Mouse (Mus musculus) megakaryocyte, adult 5-6 weeks (primary cell): ENCODE data around the gene Ms4a4a. TPM values are rescaled to one million over a fixed set of nuclear protein-coding genes. Genes with fewer than 3 reads are reported as not detected.
"Not testable (repeated sequence)": the region's sequence is repeated elsewhere in the genome, so short reads cannot be mapped to it uniquely, and the experiment has no call there.

Source experiments
- ATAC-seq: 2 replicates; pipeline ENCODE4 v1.8.0; 2016; ENCODE audit warnings: mild to moderate bottlenecking, inconsistent platforms; ENCODE audit not compliant: poor library complexity, severe bottlenecking
- total RNA-seq, 2 experiments: library from RNA; stranded (forward) in 1 of 2; stranded (reverse) in 1 of 2; fragments of 153-499, 151-499 nt in 1 of 2; fragments of 221-1000, 200-1000 nt in 1 of 2; gene quantifications; 2 replicates each; pipeline versions ENCODE4 v1.2.3 to v1.2.4; 2015 to 2017

Gene Ms4a4a
- total RNA-seq (2015) (35.8 and 41.7 TPM in 2 replicates), total RNA-seq (2017) (6.0 and 7.4 TPM in 2 replicates)

DNA sequence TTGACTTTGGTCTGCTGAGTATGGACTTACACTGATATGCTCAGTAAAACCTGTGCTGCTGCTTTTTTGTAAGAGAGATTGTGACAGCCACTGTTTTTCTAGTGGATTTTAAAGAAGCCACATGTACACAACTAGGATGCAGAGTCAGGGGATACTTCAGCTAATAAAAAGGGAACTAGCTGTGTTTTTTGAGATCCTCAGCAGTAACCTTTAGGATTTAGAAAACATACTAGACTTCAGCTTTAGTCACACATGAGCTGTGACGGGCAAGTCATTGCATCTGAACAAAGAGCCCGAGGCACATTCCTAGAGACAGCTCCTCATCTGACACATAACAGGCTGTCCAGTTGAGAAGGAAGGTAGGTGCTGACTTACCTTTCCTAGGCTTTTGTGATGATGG lies at the start of gene Ms4a4a:
Ms4a4a (plus strand) TSS at position 251 of the 400 bp plus-strand sequence.
- no peak; the same call in 1 of the 2 replicates for ATAC-seq

DNA sequence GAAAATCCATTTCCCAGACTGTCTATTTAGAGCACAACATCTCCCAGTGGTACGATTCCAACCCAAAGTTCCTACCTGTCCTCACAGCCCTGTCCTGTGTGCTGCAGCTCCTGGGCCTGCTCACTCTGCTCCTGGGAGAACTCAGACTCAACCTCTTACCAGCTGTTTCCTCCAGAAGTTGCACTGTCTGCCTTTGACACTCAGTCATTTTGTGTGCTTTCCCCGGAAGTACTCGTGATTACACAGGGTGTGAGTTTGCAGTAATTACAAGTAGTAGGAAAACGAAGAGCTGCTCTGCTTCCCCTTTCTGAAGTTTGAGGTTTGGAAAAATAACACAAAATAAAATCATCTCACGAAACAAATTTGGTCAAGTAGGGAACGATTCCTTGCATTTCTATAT lies 39.4 kb upstream of the Ms4a4a start, which contains the start of gene Ms4a7:
Ms4a7 (minus strand) TSS at position 215 of the 400 bp plus-strand sequence.
- ATAC-seq, result peak; percentile 77

DNA sequence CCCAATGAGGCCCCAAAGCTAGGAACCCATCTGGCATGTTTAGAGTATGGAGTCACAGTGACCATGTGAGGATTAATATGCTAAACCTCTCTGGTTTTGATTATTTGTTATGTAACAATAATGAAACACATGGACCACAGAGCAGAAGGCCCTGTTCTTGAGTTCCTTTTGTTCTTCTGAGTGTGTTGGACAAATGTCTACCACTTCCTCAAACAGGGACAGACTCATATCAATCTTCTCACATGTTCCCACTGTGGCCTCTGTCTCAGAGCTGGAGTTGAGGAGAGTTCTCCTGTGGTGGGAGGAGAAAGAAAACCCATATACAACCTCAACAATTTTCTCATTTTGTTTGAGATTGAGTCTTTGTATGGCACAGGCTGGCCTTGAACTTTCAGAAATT lies 32.2 kb upstream of the Ms4a4a start:
- peak; percentile 51; the same call in 1 of the 2 replicates for ATAC-seq

DNA sequence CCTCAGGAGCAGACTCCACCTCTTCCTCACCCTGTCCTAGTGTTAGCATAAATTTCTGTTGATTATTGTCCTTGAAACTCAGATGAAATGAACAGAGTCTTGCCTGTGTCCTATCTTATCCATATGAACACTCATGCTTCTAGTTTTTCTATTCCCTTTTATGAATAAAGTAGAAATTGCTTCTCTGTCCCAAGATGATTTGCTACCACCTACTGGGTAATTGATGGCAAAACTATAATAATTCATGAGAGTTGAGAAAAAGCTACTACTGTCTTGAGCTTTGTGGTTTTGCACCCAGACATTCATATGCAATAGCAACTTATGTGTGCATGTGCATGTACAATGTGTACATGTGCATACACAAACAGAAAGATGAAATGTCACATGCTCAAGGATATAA lies 31.3 kb upstream of the Ms4a4a start:
- ATAC-seq, result no peak

DNA sequence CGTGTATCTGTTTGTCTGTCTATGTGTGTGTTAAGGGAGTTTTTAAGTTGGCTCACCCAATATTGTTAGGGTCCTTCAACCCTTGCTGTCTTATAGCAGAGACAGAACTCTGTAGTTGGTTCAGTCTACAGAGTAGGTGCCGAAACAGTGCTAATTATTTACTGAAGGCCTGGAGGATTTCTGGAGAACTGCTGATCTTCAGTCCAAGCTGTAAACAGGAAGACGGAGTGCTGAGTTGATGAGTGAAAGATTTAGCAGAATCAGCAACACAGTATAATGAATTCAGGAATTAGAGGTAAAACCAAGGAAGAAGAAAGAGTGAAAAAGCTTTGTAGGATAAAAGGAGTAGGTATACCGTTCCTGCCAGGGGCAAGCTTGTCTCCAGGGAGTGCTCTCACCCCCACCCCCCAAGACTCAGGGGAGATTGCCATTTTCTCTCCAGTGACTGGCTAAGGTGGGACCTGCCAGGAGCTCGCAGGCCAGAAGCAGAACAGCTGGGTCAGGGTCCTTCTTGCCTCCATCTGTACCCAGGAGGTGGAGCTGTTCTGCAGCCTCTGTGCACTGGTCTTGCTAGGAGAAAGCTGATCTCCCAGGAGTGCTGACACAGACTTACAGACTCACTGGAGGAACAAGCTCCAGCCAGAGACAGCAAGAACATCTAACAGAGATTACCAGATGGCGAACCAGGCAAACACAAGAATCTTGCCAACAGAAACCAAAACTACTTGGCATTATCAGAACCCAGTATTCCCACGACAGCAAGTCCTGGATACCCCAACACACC lies 25.4 kb upstream of the Ms4a4a start:
- ATAC-seq, result no peak

DNA sequence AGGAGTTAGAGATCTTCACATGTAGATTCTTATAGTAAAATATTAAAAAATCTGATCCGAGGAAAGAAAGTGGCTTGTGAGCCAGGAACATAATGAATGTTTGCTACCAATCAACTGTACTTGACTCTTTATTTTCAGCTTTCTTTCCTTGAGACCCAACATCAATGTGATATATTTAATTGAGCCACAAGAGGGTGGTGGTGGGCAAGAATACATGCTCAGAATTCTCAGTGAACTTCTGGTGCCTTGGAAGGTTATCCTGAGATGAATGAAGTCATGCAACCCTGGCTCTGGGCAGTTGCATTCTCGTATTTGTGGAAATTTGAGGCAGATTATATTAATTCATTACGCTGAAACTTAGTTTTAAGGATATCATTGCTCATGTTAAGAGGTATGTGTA lies 23.4 kb upstream of the Ms4a4a start:
- ATAC-seq, result no peak

DNA sequence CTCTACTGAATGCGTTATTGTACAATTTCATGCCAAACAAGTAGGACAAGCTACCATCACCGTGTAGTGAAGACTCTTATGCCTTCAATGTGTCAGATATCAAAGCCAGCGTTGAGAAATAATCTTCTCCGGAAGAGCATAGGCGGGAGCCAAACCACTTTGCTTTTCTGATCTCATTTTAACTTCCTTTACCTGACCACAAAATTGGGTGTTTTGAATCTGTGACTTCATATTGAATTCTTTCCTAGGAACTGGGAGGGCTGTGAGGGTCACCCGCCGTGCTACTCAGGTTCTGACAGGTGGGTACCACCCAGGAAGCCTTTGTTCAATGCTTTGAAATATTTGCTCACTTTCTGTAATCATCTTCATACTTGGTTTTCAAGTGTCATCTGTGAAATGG lies 19.6 kb upstream of the Ms4a4a start:
- peak; percentile 74 for ATAC-seq

DNA sequence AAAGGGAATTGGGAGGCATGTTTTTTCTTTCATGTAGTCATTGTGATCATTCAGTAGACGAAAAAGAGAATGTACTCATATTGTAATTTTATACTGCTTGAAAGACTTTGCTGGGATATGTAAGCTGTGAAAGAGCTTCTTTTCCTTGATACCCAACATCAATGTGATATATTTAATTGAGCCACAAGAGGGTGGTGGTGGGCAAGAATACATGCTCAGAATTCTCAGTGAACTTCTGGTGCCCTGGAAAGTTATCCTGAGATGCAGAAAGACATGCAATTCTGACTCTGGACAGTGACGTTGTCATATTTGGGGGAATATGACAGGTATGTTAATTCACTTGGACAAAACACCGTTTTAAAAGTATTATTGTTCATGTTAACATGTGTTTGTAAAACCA lies 15.2 kb upstream of the Ms4a4a start:
- no peak; the same call in 1 of the 2 replicates for ATAC-seq

DNA sequence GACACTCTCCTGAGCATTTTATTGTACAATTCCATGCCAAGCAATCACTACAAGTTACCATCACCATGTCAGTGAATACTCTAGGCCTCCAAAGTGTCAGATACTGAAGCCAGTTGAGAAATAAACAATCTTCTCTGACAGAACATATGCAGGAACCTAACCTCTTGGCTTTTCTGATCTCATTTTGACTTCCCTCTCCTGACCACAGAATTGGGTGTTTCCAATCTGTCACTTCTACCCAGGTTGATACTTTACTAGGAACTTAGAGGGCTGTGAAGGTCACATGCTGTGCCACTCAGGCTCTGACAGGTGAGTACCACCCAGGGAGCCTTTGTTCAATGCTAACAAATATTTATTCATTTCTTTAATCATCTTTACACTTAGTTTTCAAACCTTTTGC lies 13.3 kb upstream of the Ms4a4a start:
- peak; percentile 47; the same call in 1 of the 2 replicates for ATAC-seq

DNA sequence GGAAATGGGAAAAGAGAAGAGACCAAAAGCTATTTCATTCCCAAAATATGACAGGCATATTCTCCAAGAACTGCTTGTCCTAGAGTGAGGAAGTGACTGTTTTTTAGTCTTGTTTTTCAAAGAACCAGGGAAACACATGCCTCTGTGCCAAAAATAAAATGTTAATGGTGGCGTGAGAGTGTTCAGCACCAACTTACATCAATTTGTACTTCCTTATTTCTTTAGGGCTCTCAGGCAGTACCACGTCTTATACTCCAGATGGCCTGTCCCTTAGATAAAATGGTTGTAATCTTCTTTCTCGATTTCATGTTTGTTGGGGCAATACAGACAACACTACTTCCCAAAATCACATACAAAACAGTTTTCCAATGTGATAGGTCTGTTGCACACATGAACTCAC lies 7.0 kb upstream of the Ms4a4a start:
- ATAC-seq, result no peak; the same call in 1 of the 2 replicates

DNA sequence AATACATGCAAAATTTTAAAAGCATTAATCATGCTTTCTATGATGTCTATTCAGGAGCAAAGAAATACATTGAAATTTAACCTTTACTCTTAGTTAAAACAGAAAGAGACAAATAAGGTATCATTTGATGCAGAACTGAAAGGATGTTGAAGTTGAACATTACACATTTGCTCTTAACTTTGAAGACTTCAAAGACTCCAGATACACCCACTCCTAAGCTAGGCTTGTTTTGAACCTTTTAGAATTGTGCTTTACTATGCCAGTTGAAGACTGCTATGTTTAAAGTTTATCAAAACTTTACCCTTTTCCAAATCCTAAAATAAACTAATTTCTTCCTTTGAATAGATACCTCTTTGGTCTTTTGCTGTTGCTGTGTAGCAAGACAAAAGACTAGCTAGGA lies 4.1 kb upstream of the Ms4a4a start:
- no peak for ATAC-seq

DNA sequence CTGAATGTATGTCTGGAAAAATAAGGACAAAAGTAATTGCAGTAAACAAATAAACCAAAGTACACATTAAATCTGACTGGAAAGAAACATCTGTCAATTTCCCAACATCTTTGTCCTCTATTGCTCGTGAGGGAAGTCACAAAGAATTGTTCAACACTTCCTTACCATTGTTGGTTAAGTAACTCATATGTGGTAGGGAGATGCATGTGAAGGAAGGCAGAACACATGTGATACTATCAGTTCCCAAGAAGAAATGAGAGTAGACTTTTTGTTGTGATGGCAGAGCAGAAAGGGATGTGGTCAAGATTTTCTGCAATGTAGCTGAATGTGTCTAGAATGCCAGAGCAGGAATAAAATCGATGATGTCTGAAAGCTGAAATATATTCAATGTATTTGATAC lies 1.1 kb downstream of the Ms4a4a start:
- peak; percentile 71 for ATAC-seq

DNA sequence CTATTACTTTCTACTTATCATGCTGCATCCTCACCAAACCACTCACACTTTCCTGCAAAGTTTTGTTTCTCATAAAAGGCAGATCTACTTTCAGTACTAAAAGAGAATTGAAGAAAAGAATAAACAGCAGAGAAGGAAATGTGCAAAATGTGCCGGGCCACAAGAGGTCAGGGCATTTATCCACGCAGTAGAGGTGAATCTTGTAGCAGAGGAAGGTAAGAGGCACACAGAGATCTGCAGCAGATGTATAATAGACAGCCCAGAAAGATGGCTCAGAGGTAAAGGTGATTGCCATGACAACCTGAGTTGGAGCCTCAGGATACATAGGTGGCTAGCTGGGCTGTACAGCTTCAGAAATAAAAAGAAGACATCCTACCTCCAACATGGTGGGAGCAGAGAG lies 11.8 kb downstream of the Ms4a4a start:
- no peak for ATAC-seq

DNA sequence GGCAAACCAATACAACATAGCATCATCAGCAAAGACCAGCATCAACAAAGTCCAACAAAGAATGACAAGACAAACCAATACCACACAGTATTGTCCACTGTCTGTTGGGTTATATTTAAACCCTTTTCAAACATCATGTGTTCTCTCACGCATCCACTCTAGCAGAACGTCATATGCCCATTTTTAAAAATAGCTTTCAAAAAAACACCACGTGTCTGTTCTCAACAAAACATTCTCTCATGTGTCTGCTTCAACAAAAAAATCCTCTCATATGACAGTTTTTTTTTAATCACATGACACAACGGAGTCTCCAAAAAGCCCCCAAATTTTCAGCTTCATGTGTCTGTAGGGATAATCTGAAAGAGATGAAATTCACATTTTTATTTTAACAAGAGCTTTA lies 12.4 kb downstream of the Ms4a4a start:
- ATAC-seq, result no peak

DNA sequence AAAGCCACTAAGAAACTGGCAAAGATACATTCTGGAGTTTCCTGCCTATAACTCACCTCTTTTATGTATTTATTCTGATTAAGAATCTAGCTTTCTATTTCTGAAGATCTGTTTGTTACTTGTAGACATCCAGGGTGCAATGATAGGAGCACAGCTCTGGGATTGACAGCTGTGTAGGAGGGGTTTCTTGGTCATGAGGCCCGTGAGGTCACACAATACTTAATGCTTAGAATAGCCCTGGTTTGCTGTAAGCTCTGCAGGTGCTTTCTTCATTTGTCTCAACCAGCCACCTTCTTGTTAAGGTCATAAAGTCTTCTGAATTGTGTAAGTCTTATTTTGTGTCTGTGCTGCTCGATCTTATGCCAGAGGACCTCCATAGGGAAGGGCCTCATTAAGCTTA lies 13.6 kb downstream of the Ms4a4a start:
- ATAC-seq, result no peak

DNA sequence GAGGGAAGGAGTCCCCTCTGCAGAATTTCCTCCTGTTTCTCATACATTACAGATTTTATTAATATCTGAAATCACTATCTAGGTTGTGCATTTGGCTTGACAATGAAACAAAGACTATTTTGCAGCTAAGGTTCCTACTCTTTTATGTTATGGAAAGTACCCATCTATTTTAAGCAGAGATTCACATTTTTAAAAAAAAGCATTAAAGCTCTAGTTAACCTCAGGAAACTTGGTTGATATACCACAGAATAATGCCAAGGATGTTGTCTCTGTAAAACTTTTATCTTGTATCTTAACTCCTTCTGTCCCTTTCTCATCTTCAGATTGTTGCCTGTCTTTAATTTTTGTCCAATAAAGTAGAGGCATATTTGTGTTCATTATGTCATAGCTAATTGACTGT lies 20.4 kb downstream of the Ms4a4a start:
- ATAC-seq, result no peak

DNA sequence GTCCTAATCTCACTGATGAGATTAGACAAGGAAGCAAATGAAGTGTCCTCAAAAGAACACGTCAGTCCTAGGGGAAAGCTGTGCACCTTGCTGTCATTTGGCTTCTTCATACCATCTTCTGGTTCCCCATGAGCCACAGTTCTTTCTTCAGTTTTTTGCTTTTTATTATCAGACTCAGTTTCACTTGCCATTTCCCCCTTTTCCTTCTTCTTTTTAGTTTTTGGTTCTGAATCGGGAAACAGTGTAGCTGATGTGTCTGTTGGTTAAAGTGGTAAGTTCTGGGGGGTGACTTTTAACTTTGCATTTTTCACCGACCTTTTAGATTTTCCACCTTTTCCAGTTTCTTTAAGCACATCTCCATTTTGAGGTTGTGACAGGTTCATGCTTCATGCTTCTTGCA lies 29.2 kb downstream of the Ms4a4a start, which contains the start of gene Ms4a4c:
Ms4a4c (plus strand) TSS at position 244 of the 400 bp plus-strand sequence.
- peak; percentile 27; the same call in 1 of the 2 replicates for ATAC-seq

DNA sequence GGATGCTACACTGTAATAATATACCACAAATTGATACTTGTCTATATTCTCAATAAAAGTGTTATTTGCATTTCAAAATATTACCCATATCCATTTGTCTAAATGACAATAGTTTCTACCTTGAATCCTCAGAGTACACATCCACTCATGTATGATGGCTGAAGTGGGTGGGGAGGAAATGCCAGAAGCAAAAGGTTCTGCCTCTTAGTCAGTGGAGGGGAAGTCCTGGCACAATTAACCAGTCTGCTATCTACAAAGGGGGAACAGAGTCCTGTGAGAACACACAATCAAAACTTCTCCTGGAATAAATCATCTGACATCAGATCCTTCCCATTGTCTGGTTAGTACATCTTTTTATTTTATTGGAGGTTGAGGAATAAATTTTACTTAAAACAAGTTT lies 32.1 kb downstream of the Ms4a4a start:
- no peak for ATAC-seq

DNA sequence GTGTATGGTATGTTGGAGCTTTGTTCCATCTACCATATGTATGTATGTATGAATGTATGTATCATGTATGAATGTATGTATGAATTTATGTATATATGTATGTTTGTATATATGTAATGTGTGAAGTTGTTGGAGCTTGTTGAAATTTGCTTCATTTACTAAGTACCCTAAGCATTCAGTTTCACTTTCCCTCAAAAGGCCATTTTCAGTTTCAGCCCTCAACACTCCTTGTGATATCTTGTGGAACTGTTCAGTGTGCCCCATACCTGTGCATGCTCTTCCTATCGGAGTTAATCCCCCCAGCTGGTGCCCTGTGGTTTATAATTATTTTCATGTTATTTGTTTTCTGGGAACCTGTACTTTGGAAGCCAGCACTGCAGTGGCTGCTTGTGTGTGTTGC lies 33.3 kb downstream of the Ms4a4a start:
- no peak for ATAC-seq

DNA sequence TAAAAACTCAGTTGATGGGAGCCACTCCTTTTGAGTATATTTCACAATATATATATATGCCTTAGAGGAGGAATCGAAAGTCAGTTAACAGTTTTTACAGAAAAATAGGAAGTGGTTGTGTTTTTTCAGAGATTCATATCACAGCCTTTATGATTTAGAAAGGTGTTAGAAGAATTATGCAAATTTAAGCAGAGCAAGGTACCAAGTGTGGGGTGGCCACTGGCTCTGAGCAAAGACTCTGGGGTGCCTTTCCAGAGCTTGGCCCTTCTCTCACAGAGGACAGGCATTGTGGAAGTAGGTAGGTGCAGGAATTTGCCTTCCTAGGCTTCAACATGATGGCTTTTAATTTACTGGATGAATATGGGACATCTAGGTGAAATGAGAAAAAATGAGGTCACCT lies 36.3 kb downstream of the Ms4a4a start:
- ATAC-seq, result peak; percentile 60

DNA sequence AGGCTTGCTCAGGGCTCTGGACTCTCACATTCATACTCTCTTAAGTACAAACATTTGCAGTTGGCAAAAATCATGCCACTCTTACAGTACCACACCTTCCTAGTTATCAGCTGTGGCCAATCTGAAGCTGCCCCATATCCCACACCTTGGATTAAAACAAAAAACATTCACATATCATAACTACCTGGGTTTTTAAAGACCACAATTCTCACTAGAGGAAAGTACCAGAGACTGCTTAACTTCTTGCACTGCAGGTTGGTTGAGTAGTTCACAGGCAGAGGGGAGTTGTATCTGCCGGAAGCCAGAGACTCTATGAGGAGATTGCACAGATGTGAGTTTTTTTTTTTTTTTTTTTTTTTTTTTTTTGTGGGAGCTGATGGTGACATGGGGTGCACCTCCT lies 38.8 kb downstream of the Ms4a4a start:
- ATAC-seq, result no peak

DNA sequence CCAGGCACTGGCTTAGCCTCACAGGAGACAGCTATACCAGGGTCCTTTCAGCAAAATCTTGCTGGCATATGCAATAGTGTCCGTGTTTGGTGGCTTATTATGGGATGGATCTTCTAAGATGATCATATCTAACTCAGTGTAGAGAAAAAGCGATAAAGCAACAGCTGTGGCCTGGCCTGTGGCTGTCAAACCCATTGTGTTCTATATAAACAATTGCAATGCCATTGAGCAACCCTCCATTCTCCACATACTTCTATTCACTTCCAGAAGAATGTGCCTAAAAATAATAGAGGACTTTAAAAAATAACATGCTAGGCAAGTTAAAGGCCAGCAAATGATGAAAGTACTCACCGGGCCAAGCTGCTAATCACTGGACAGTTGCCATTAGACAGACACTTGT lies 40.3 kb downstream of the Ms4a4a start:
- no peak for ATAC-seq

DNA sequence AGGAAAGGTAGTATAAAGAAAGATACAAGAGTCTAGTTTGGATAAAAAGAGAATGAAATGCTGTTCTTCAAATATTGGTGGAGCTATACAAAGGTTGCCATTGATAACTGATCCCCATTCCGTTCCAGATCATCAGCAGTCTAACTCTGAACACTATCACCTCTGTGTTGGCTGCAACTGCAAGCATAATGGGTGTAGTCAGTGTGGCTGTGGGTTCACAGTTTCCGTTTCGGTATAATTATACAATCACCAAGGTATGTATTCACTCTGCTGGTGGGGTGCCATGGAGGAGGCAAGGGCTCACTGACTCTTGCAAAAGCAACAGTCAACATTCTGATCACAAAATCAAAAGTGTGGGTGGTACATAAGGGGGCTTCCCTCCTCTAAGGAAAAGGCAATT lies 43.5 kb downstream of the Ms4a4a start:
- not testable (repeated sequence) for ATAC-seq
